ENCODE assay signal across 28 mouse cellular contexts in the genomic region with DNA sequence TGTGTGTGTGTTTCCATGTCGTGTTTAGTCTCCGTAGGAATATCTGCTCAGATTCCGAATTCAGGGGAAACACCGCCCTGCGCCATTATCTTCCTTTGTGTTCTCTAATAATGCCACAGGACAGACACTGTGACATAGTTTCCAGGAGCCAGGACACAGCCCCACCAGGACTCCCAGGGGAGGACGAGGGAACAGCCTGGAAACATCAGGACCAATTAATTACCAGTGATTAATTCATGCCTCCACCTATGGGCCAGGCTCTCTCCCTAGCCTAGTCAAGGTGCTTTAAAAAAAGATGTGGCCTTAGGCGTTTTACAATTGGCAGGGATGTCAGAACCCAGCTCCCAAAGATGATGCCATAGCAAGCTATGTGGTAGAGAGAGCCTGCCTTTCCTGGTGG. TPM values are rescaled to one million over a fixed set of nuclear protein-coding genes. Genes with fewer than 3 reads are reported as not detected.
DNase-seq lines count a peak whose midpoint lies in the region; ATAC-seq and TF ChIP-seq lines count a peak whose summit lies in the region.
"Had no signal": no experiment of that assay in that cellular context is flagged by ENCODE, and none has a peak within 500 bp of the region (broad histone marks: within the 10 kb centered on the region; RNA-seq: fewer than 3 reads in every experiment).

No protein-coding gene starts in this region.

- H3K4me3 ChIP-seq in heart, embryonic 12.5 days, result no peak overlapping the region
- H3K4me3 ChIP-seq in hindbrain, postnatal 0 days (ENCODE audit: low read length), result no peak overlapping the region
- H3K4me3 ChIP-seq in hindbrain, embryonic 14.5 days (replicated peaks; ENCODE audit: low read length), result no peak overlapping the region
- no peak overlapping the region for H3K4me3 ChIP-seq in midbrain, embryonic 13.5 days (replicated peaks)
- no peak overlapping the region for H3K4me3 ChIP-seq in midbrain, embryonic 11.5 days (ENCODE audit: low read depth, low read length)
- H3K4me3 ChIP-seq: forebrain, embryonic 13.5 days; heart, embryonic 10.5 days; layer of hippocampus, adult 2 months; left cerebral cortex, adult 2 months; limb, embryonic 13.5 days; megakaryocyte, embryonic 14.5 days had no signal

- H3K9ac ChIP-seq in heart, embryonic 12.5 days, result no peak overlapping the region
- H3K9ac ChIP-seq in hindbrain, postnatal 0 days (replicated peaks; ENCODE audit: low read length), result no peak overlapping the region
- H3K9ac ChIP-seq in hindbrain, embryonic 14.5 days, result no peak overlapping the region
- H3K9ac ChIP-seq in midbrain, embryonic 13.5 days (replicated peaks), result no peak overlapping the region
- H3K9ac ChIP-seq in midbrain, embryonic 11.5 days (ENCODE audit: low read length), result no peak overlapping the region
- H3K9ac ChIP-seq: forebrain, embryonic 13.5 days; limb, embryonic 13.5 days; lung, embryonic 15.5 days had no signal

- peaks cover 38% of the 10 kb centered on the region for H3K4me1 ChIP-seq in heart, embryonic 12.5 days (replicated peaks)
- no peaks in the 10 kb centered on the region for H3K4me1 ChIP-seq in hindbrain, postnatal 0 days (ENCODE audit: insufficient read depth, low read length)
- no peaks in the 10 kb centered on the region; the same call in 1 of the 2 replicates for H3K4me1 ChIP-seq in hindbrain, embryonic 14.5 days (replicated peaks; ENCODE audit: control insufficient read depth, insufficient read depth, low read length)
- H3K4me1 ChIP-seq in midbrain, embryonic 13.5 days (replicated peaks), result peaks cover 20% of the 10 kb centered on the region
- peaks cover 13% of the 10 kb centered on the region for H3K4me1 ChIP-seq in midbrain, embryonic 11.5 days (ENCODE audit: control insufficient read depth, insufficient read depth, low read length)

- H3K36me3 ChIP-seq in heart, embryonic 12.5 days, result peaks cover 12% of the 10 kb centered on the region
- no peaks in the 10 kb centered on the region for H3K36me3 ChIP-seq in hindbrain, postnatal 0 days (ENCODE audit: insufficient read depth, low read length)
- no peaks in the 10 kb centered on the region for H3K36me3 ChIP-seq in hindbrain, embryonic 14.5 days (replicated peaks; ENCODE audit: control insufficient read depth, insufficient read depth)
- no peaks in the 10 kb centered on the region for H3K36me3 ChIP-seq in midbrain, embryonic 13.5 days
- no peaks in the 10 kb centered on the region for H3K36me3 ChIP-seq in midbrain, embryonic 11.5 days (ENCODE audit: control insufficient read depth, insufficient read depth, low read length)
- H3K36me3 ChIP-seq: limb, embryonic 13.5 days had no signal

- 71% methylated on average over 7 of the region's 7 CpGs for WGBS in heart, embryonic 12.5 days
- 58% methylated on average over 7 of the region's 7 CpGs for WGBS in hindbrain, postnatal 0 days
- WGBS in hindbrain, embryonic 14.5 days, result 62% methylated on average over 7 of the region's 7 CpGs
- 74% methylated on average over 7 of the region's 7 CpGs for WGBS in midbrain, embryonic 13.5 days
- WGBS in midbrain, embryonic 11.5 days, result 83% methylated on average over 7 of the region's 7 CpGs

- no peak overlapping the region for H3K27ac ChIP-seq in heart, embryonic 12.5 days (ENCODE audit: poor library complexity, severe bottlenecking)
- no peak overlapping the region for H3K27ac ChIP-seq in hindbrain, postnatal 0 days
- no peak overlapping the region for H3K27ac ChIP-seq in hindbrain, embryonic 14.5 days
- no peak overlapping the region for H3K27ac ChIP-seq in midbrain, embryonic 13.5 days
- no peak overlapping the region for H3K27ac ChIP-seq in midbrain, embryonic 11.5 days (ENCODE audit: low read depth, low read length)
- H3K27ac ChIP-seq: forebrain, embryonic 13.5 days; layer of hippocampus, adult 2 months; left cerebral cortex, adult 2 months; limb, embryonic 13.5 days; lung, embryonic 15.5 days had no signal

- no peaks in the 10 kb centered on the region for H3K9me3 ChIP-seq in heart, embryonic 12.5 days (replicated peaks)
- H3K9me3 ChIP-seq in hindbrain, postnatal 0 days (ENCODE audit: low read length), result no peaks in the 10 kb centered on the region
- no peaks in the 10 kb centered on the region for H3K9me3 ChIP-seq in hindbrain, embryonic 14.5 days (ENCODE audit: control insufficient read depth, low read length)
- no peaks in the 10 kb centered on the region for H3K9me3 ChIP-seq in midbrain, embryonic 13.5 days
- no peaks in the 10 kb centered on the region for H3K9me3 ChIP-seq in midbrain, embryonic 11.5 days (ENCODE audit: control insufficient read depth, low read length)
- H3K9me3 ChIP-seq: forebrain, embryonic 13.5 days; heart, embryonic 10.5 days; limb, embryonic 13.5 days; lung, embryonic 15.5 days had no signal

- no peaks in the 10 kb centered on the region for H3K27me3 ChIP-seq in heart, embryonic 12.5 days (replicated peaks)
- H3K27me3 ChIP-seq in hindbrain, postnatal 0 days (ENCODE audit: insufficient read depth, low read length), result peaks cover 9% of the 10 kb centered on the region; the same call in 1 of the 2 replicates
- H3K27me3 ChIP-seq in hindbrain, embryonic 14.5 days (ENCODE audit: control insufficient read depth, insufficient read depth, low read length), result peaks cover 38% of the 10 kb centered on the region
- peaks cover 45% of the 10 kb centered on the region for H3K27me3 ChIP-seq in midbrain, embryonic 13.5 days
- peaks cover 34% of the 10 kb centered on the region for H3K27me3 ChIP-seq in midbrain, embryonic 11.5 days (ENCODE audit: control insufficient read depth, insufficient read depth, low read length)
- H3K27me3 ChIP-seq: lung, embryonic 15.5 days; Patski had no signal

- H3K4me2 ChIP-seq in heart, embryonic 12.5 days, result no peak overlapping the region
- no peak overlapping the region for H3K4me2 ChIP-seq in hindbrain, postnatal 0 days (ENCODE audit: low read depth, low read length)
- no peak overlapping the region for H3K4me2 ChIP-seq in hindbrain, embryonic 14.5 days (replicated peaks)
- H3K4me2 ChIP-seq in midbrain, embryonic 13.5 days (replicated peaks), result no peak overlapping the region
- H3K4me2 ChIP-seq in midbrain, embryonic 11.5 days, result no peak overlapping the region
- H3K4me2 ChIP-seq: forebrain, embryonic 13.5 days; limb, embryonic 13.5 days; liver, embryonic 11.5 days; lung, embryonic 15.5 days had no signal

- no peak for ATAC-seq in heart, embryonic 12.5 days (ENCODE audit: insufficient number of reproducible peaks, low FRiP score)
- ATAC-seq in hindbrain, postnatal 0 days, result no peak
- ATAC-seq in hindbrain, embryonic 14.5 days (ENCODE audit: low FRiP score), result no peak
- 0 out of 2 replicates have a peak, but pooled peaks have one; percentile 7 for ATAC-seq in midbrain, embryonic 13.5 days
- no peak for ATAC-seq in midbrain, embryonic 11.5 days (ENCODE audit: low FRiP score)
- ATAC-seq: forebrain, embryonic 13.5 days; Patski had no signal

- TF ChIP-seq CTCF in hindbrain, postnatal 0 days (IDR thresholded peaks at IDR 0.05; ENCODE audit: low read depth), result no peak

- DNase-seq in heart, adult 18-20 months, result peak; percentile 63 to 67
- DNase-seq in hindbrain, postnatal 0 days (ENCODE audit: low spot score), result peak; percentile 12
- no peak for DNase-seq in hindbrain, embryonic 14.5 days (ENCODE audit: low spot score)
- DNase-seq in midbrain, embryonic 11.5 days (ENCODE audit: low spot score, missing footprints), result no peak
- peak; percentile 45 for DNase-seq in retina, postnatal 1 day
- no peak for DNase-seq in retina, embryonic 14.5 days (ENCODE audit: low spot score)
- DNase-seq: adrenal gland, postnatal 10 days; cerebellum, adult 11 months; cerebellum, adult 9-10 months; cerebellum, postnatal 36 days; gastrocnemius, postnatal 36 days; heart, postnatal 14 days; kidney, adult 18-20 months; lung, postnatal 4 days; right cerebral cortex, postnatal 14 days; thymus, postnatal 4 days had no signal

RNA-seq across cellular contexts. Expression of a gene that starts 5.2 kb away (rescaled TPM):
- total RNA-seq in heart, adult 18-20 months (2021), result 100 to 1,000 TPM; 127 to 140 TPM
- 117 and 129 TPM in 2 replicates for polyA plus RNA-seq in heart, embryonic 12.5 days (2016; fragmentation: Nextera tagmentation; extraction: Ambion mirVana)
- total RNA-seq in hindbrain, postnatal 0 days (2014; rRNA removed), result 76.6 and 95.8 TPM in 2 replicates
- 26.5 and 27.8 TPM in 2 replicates for polyA plus RNA-seq in hindbrain, postnatal 0 days (2015; fragmentation: Nextera tagmentation; extraction: Ambion mirVana)
- polyA plus RNA-seq in hindbrain, embryonic 14.5 days (2014; fragmentation: Nextera tagmentation; extraction: Ambion mirVana), result 41.6 and 46.4 TPM in 2 replicates
- 28.6 and 39.1 TPM in 2 replicates for polyA plus RNA-seq in midbrain, embryonic 13.5 days (2015; fragmentation: Nextera tagmentation; extraction: Ambion mirVana)
- polyA plus RNA-seq in midbrain, embryonic 11.5 days (2014; fragmentation: Nextera tagmentation; extraction: Ambion mirVana), result 28.5 and 34.1 TPM in 2 replicates

RNA-seq across cellular contexts. Expression of a gene that starts 5.2 kb away (rescaled TPM):
- total RNA-seq in heart, adult 18-20 months (2021), result 100 to 1,000 TPM; 217 to 274 TPM
- polyA plus RNA-seq in heart, embryonic 12.5 days (2016; fragmentation: Nextera tagmentation; extraction: Ambion mirVana), result 240 and 249 TPM in 2 replicates
- 203 and 254 TPM in 2 replicates for total RNA-seq in hindbrain, postnatal 0 days (2014; rRNA removed)
- polyA plus RNA-seq in hindbrain, postnatal 0 days (2015; fragmentation: Nextera tagmentation; extraction: Ambion mirVana), result 46.4 and 55.6 TPM in 2 replicates
- 121 and 135 TPM in 2 replicates for polyA plus RNA-seq in hindbrain, embryonic 14.5 days (2014; fragmentation: Nextera tagmentation; extraction: Ambion mirVana)
- polyA plus RNA-seq in midbrain, embryonic 13.5 days (2015; fragmentation: Nextera tagmentation; extraction: Ambion mirVana), result 61.4 and 83.4 TPM in 2 replicates
- polyA plus RNA-seq in midbrain, embryonic 11.5 days (2014; fragmentation: Nextera tagmentation; extraction: Ambion mirVana), result 105 and 115 TPM in 2 replicates
- total RNA-seq: MEL had no signal

Comparison
In these comparisons a context has a peak if more than half of its experiments do, and no peak if none do; other contexts are left out.
1. DNase-seq: peak in heart, adult 18-20 months (2 of 2), hindbrain, postnatal 0 days (single experiment) and retina, postnatal 1 day (single experiment); none in hindbrain, embryonic 14.5 days (single experiment), midbrain, embryonic 11.5 days (single experiment) and retina, embryonic 14.5 days (single experiment).